Mouse (Mus musculus) intestine, postnatal 0 days (tissue): ENCODE results near the gene Islr2. TPM values are rescaled to one million over a fixed set of nuclear protein-coding genes. Genes with fewer than 3 reads are reported as not detected.

ENCODE experiments used
- ATAC-seq: fragments of 200-750 bp; cut with Nextera tagmentation; 2 replicates; pipeline ENCODE4 v1.8.0; 2017; ENCODE audit warnings: mild to moderate bottlenecking, moderate TSS enrichment, moderate library complexity
- H3K27ac ChIP-seq: fragments of 300-500 bp; sonication (generic); 2 replicates; pipeline ENCODE4 v1.5.1; 2014; ENCODE audit warnings: mild to moderate bottlenecking, low read depth, low read length, moderate library complexity
- H3K27me3 ChIP-seq: fragments of 300-500 bp; sonication (generic); replicated peaks from 2 replicates; pipeline ENCODE4 v1.6.1; 2014; ENCODE audit warnings: low read length, mixed read lengths; ENCODE audit not compliant: control insufficient read depth, insufficient read depth
- H3K36me3 ChIP-seq: fragments of 300-500 bp; sonication (generic); 2 replicates; pipeline ENCODE4 v1.6.1; 2014; ENCODE audit warnings: mild to moderate bottlenecking, moderate library complexity; ENCODE audit not compliant: control insufficient read depth, insufficient read depth
- H3K4me1 ChIP-seq: fragments of 300-500 bp; sonication (generic); replicated peaks from 2 replicates; pipeline ENCODE4 v1.6.1; 2014; ENCODE audit warnings: antibody characterized with exemption, low read length, mixed read lengths; ENCODE audit not compliant: control insufficient read depth, insufficient read depth
- H3K4me2 ChIP-seq: fragments of 300-500 bp; sonication (generic); replicated peaks from 2 replicates; pipeline ENCODE4 v1.6.1; 2014; ENCODE audit warnings: low read depth, mild to moderate bottlenecking, moderate library complexity
- H3K4me3 ChIP-seq: fragments of 300-500 bp; sonication (generic); 2 replicates; pipeline ENCODE4 v1.5.1; 2014; ENCODE audit warnings: low read depth, low read length
- H3K9ac ChIP-seq: fragments of 300-500 bp; sonication (generic); 2 replicates; pipeline ENCODE4 v1.6.1; 2014; ENCODE audit warnings: mild to moderate bottlenecking, low read depth, low read length
- H3K9me3 ChIP-seq: fragments of 300-500 bp; sonication (generic); 2 replicates; pipeline ENCODE4 v1.6.1; 2016; ENCODE audit warnings: mixed run types; ENCODE audit not compliant: control insufficient read depth
- CTCF ChIP-seq: sonication (generic); IDR thresholded peaks from 2 replicates; pipeline ENCODE4 v1.5.1; 2016; ENCODE audit warnings: low read depth, mild to moderate bottlenecking, control low read depth, antibody characterized with exemption, moderate library complexity
- WGBS: fragments of 180-500 bp; shearing (Covaris S2); extraction: QIAGEN DNeasy Blood & Tissue Kit; methylation state at CpG from one replicate; pipeline ENCODE4 v1.1.7; 2014; 5-methylcytosine and 5-hydroxymethylcytosine counted together
- polyA plus RNA-seq: library from polyadenylated mRNA; unstranded; fragments of >200 nt; fragmentation: Nextera tagmentation; extraction: Ambion mirVana; gene quantifications from 2 replicates; pipeline ENCODE4 v1.2.1, GENCODE M21; 2015

Gene Islr2
- polyA plus RNA-seq, 1 experiment from 2014 or later, result 0.35 TPM

GRCm38 (mm10) chr9:58249592-58250192 lies 45.6 kb upstream of the Islr2 start, which contains the start of gene Pml:
Gene Pml (minus strand): TSS chr9:58249786.
- Histone ChIP-seq H3K4me1 (0 out of 2 replicates have a peak, but pooled peaks cover 3% of the 10 kb centered on the region), H3K27me3 (no peaks in the 10 kb centered on the region), H3K4me2 (peak within 1 kb of the TSS; percentile 84), H3K4me3 (peak within 1 kb of the TSS; percentile 57), H3K36me3 (no peaks in the 10 kb centered on the region), H3K27ac (peak within 1 kb of the TSS; percentile 87), H3K9ac (peak within 1 kb of the TSS; percentile 59), H3K9me3 (no peaks in the 10 kb centered on the region)
- WGBS, result under 1% methylated on average over 16 of the region's 16 CpGs
- TF ChIP-seq CTCF, result peak; percentile 64
- ATAC-seq, result peak; percentile 67

- TF ChIP-seq CTCF, result no peak
- Histone ChIP-seq H3K4me3 (peak overlapping the region; percentile 57), H3K27ac (peak overlapping the region; percentile 87), H3K9me3 (no peaks in the 10 kb centered on the region), H3K4me2 (peak overlapping the region; percentile 84), H3K27me3 (no peaks in the 10 kb centered on the region), H3K36me3 (no peaks in the 10 kb centered on the region), H3K9ac (peak overlapping the region; percentile 59), H3K4me1 (0 out of 2 replicates have a peak, but pooled peaks cover 3% of the 10 kb centered on the region)
- ATAC-seq, result no peak
- WGBS, result 26% methylated on average over 7 of the region's 7 CpGs
Measured at GRCm38 (mm10) chr9:58248746-58249413, 44.8 kb upstream of the Islr2 start.

- Histone ChIP-seq H3K4me1 (no peaks in the 10 kb centered on the region; the same call in 1 of the 2 replicates), H3K4me3 (peak overlapping the region; percentile 21; the same call in 1 of the 2 replicates), H3K27me3 (no peaks in the 10 kb centered on the region), H3K27ac (no peak overlapping the region), H3K9ac (no peak overlapping the region), H3K4me2 (peak overlapping the region; percentile 84), H3K36me3 (no peaks in the 10 kb centered on the region), H3K9me3 (no peaks in the 10 kb centered on the region)
- TF ChIP-seq CTCF, result peak; percentile 92
- WGBS, result 13% methylated on average over 25 of the region's 25 CpGs
- peak; percentile 55; the same call in 1 of the 2 replicates for ATAC-seq
Measured at GRCm38 (mm10) chr9:58247064-58247759, 43.1 kb upstream of the Islr2 start.

- no peaks in the 10 kb centered on the region; the same call in 1 of the 2 replicates for H3K4me1 ChIP-seq
Measured at GRCm38 (mm10) chr9:58246083-58246591, 42.0 kb upstream of the Islr2 start.

GRCm38 (mm10) chr9:58243696-58244095 lies 39.6 kb upstream of the Islr2 start:
- Histone ChIP-seq H3K4me2 (no peak overlapping the region), H3K27me3 (no peaks in the 10 kb centered on the region), H3K4me1 (no peaks in the 10 kb centered on the region; the same call in 1 of the 2 replicates), H3K27ac (peak overlapping the region; percentile 35; the same call in 1 of the 2 replicates), H3K4me3 (no peak overlapping the region), H3K36me3 (peaks cover 6% of the 10 kb centered on the region; the same call in 1 of the 2 replicates), H3K9ac (no peak overlapping the region), H3K9me3 (no peaks in the 10 kb centered on the region)
- TF ChIP-seq CTCF, result no peak
- ATAC-seq, result no peak
- WGBS, result 53% methylated on average over 6 of the region's 6 CpGs

More at GRCm38 (mm10) chr9:58246083-58246591, 42.0 kb upstream of the Islr2 start:
- Histone ChIP-seq H3K27ac (no peak overlapping the region), H3K36me3 (no peaks in the 10 kb centered on the region), H3K9me3 (no peaks in the 10 kb centered on the region), H3K4me2 (no peak overlapping the region), H3K9ac (no peak overlapping the region), H3K4me3 (no peak overlapping the region), H3K27me3 (no peaks in the 10 kb centered on the region)
- WGBS, result 78% methylated on average over 4 of the region's 4 CpGs
- no peak for ATAC-seq
- TF ChIP-seq CTCF, result no peak
